Mouse (Mus musculus) intestine, embryonic 14.5 days (tissue): ENCODE measurements at regions not wholly inside any gene's neighbourhood (a gene's known extent, or its start where the extent isn't known, plus 50 kb on each side); places are given as distances from the start of the nearest gene placed in this dataset.
"Not testable (repeated sequence)": the region's sequence is repeated elsewhere in the genome, so short reads cannot be mapped to it uniquely, and the experiment has no call there.

Source experiments
- ATAC-seq: fragments of 200-750 bp; cut with Nextera tagmentation; replicated peaks from 2 replicates; pipeline ENCODE4 v1.8.0; 2017; ENCODE audit warnings: low read depth, moderate number of reproducible peaks, moderate TSS enrichment, moderate library complexity; ENCODE audit not compliant: low FRiP score, low TSS enrichment
- DNase-seq: peaks from one replicate; pipeline ENCODE4 v3.0.0-alpha.2; 2018; ENCODE audit warnings: low spot score
- H3K27ac ChIP-seq: fragments of 300-500 bp; sonication (generic); 2 replicates; pipeline ENCODE4 v1.5.1; 2014; ENCODE audit warnings: low read depth, mild to moderate bottlenecking, control low read depth
- H3K27me3 ChIP-seq: fragments of 300-500 bp; sonication (generic); replicated peaks from 2 replicates; pipeline ENCODE4 v1.6.1; 2014; ENCODE audit warnings: low read length, control low read depth; ENCODE audit not compliant: control insufficient read depth, insufficient read depth
- H3K36me3 ChIP-seq: fragments of 300-500 bp; sonication (generic); 2 replicates; pipeline ENCODE4 v1.6.1; 2014; ENCODE audit warnings: low read length, control low read depth; ENCODE audit not compliant: control insufficient read depth, insufficient read depth
- H3K4me1 ChIP-seq: fragments of 300-500 bp; sonication (generic); replicated peaks from 2 replicates; pipeline ENCODE4 v1.6.1; 2014; ENCODE audit warnings: low read length, control low read depth, mixed read lengths; ENCODE audit not compliant: control insufficient read depth, insufficient read depth
- H3K4me2 ChIP-seq: fragments of 300-500 bp; sonication (generic); 2 replicates; pipeline ENCODE4 v1.6.1; 2014; ENCODE audit warnings: low read length
- H3K4me3 ChIP-seq: fragments of 300-500 bp; sonication (generic); 2 replicates; pipeline ENCODE4 v1.5.1; 2014; ENCODE audit warnings: low read depth, low read length, control low read depth, mixed read lengths
- H3K9ac ChIP-seq: fragments of 300-500 bp; sonication (generic); 2 replicates; pipeline ENCODE4 v1.6.1; 2014; ENCODE audit warnings: mild to moderate bottlenecking, low read length
- H3K9me3 ChIP-seq: fragments of 300-500 bp; sonication (generic); 2 replicates; pipeline ENCODE4 v1.6.1; 2016; ENCODE audit warnings: low read length, control low read depth; ENCODE audit not compliant: control insufficient read depth
- WGBS: fragments of 180-500 bp; shearing (Covaris S2); extraction: QIAGEN DNeasy Blood & Tissue Kit; methylation state at CpG from one replicate; pipeline ENCODE4 v1.1.7; 2014; 5-methylcytosine and 5-hydroxymethylcytosine counted together

- H3K36me3 ChIP-seq, H3K9ac ChIP-seq, H3K27me3 ChIP-seq, H3K4me3 ChIP-seq, H3K9me3 ChIP-seq, H3K4me2 ChIP-seq, DNase-seq, H3K27ac ChIP-seq, H3K4me1 ChIP-seq: not testable (repeated sequence)
- ATAC-seq, result peak; percentile 36; the same call in 1 of the 2 replicates
- WGBS, result 18% methylated on average over 5 of the region's 5 CpGs
Observed at GRCm38 (mm10) chr15:19622367-19622766, 803.6 kb downstream of the Cdh10 start.

GRCm38 (mm10) chr15:19667380-19667779 lies 781.7 kb upstream of the Cdh12 start:
- H3K4me3 ChIP-seq, result no peak overlapping the region
- H3K27me3 ChIP-seq, result no peaks in the 10 kb centered on the region
- DNase-seq (no peak), ATAC-seq (no peak)
- 91% methylated on average over 6 of the region's 6 CpGs for WGBS
- no peak overlapping the region for H3K9ac ChIP-seq
- no peaks in the 10 kb centered on the region for H3K9me3 ChIP-seq
- H3K27ac ChIP-seq, result no peak overlapping the region
- H3K4me2 ChIP-seq, result no peak overlapping the region
- H3K36me3 ChIP-seq, result no peaks in the 10 kb centered on the region
- H3K4me1 ChIP-seq, result no peaks in the 10 kb centered on the region

GRCm38 (mm10) chr15:19675545-19675944 lies 773.5 kb upstream of the Cdh12 start:
- H3K9ac ChIP-seq, result no peak overlapping the region
- H3K36me3 ChIP-seq, result no peaks in the 10 kb centered on the region
- 79% methylated on average over 7 of the region's 7 CpGs for WGBS
- DNase-seq (no peak), ATAC-seq (no peak)
- no peaks in the 10 kb centered on the region for H3K4me1 ChIP-seq
- H3K9me3 ChIP-seq, result no peaks in the 10 kb centered on the region
- no peak overlapping the region for H3K27ac ChIP-seq
- H3K4me3 ChIP-seq, result no peak overlapping the region
- no peaks in the 10 kb centered on the region for H3K27me3 ChIP-seq
- no peak overlapping the region for H3K4me2 ChIP-seq

GRCm38 (mm10) chr15:19687239-19687638 lies 761.8 kb upstream of the Cdh12 start:
- no peak overlapping the region for H3K27ac ChIP-seq
- WGBS, result 70% methylated on average over 2 of the region's 2 CpGs

GRCm38 (mm10) chr15:19711764-19712163 lies 737.3 kb upstream of the Cdh12 start:
- Histone ChIP-seq H3K36me3 (no peaks in the 10 kb centered on the region), H3K27me3 (no peaks in the 10 kb centered on the region), H3K27ac (no peak overlapping the region), H3K9me3 (no peaks in the 10 kb centered on the region), H3K4me2 (no peak overlapping the region), H3K4me1 (no peaks in the 10 kb centered on the region), H3K9ac (no peak overlapping the region), H3K4me3 (no peak overlapping the region)
- 85% methylated on average over 3 of the region's 3 CpGs for WGBS
- DNase-seq (no peak), ATAC-seq (no peak)

More at GRCm38 (mm10) chr15:19687239-19687638, 761.8 kb upstream of the Cdh12 start:
- DNase-seq, result no peak
- H3K4me1 ChIP-seq, result no peaks in the 10 kb centered on the region
- no peaks in the 10 kb centered on the region for H3K9me3 ChIP-seq
- no peak overlapping the region for H3K4me2 ChIP-seq
- no peak overlapping the region for H3K4me3 ChIP-seq
- no peaks in the 10 kb centered on the region for H3K36me3 ChIP-seq
- no peak overlapping the region for H3K9ac ChIP-seq
- H3K27me3 ChIP-seq, result no peaks in the 10 kb centered on the region
- ATAC-seq, result no peak
